Mouse (Mus musculus): ENCODE data around the gene Mink1.

Mink1 gene

GRCm38 (mm10) chr11:70594253-70594989 is 31.7 kb downstream of the Mink1 start:
- no peak for ATAC-seq (ENCODE audit: low TSS enrichment)

- ATAC-seq (ENCODE audit: low TSS enrichment), result no peak
Measured at GRCm38 (mm10) chr11:70595638-70596037, 33.0 kb downstream of the Mink1 start.

GRCm38 (mm10) chr11:70596094-70596493 is 33.4 kb downstream of the Mink1 start:
- peak; percentile 62; the same call in 1 of the 2 replicates for ATAC-seq (ENCODE audit: low TSS enrichment)

- ATAC-seq (ENCODE audit: low TSS enrichment), result no peak
Measured at GRCm38 (mm10) chr11:70597301-70597700, 34.6 kb downstream of the Mink1 start.

- ATAC-seq (ENCODE audit: low TSS enrichment), result no peak
Measured at GRCm38 (mm10) chr11:70598451-70598953, 35.8 kb downstream of the Mink1 start.

- ATAC-seq (ENCODE audit: low TSS enrichment), result no peak
Measured at GRCm38 (mm10) chr11:70605024-70605566, 42.4 kb downstream of the Mink1 start.

GRCm38 (mm10) chr11:70606717-70607116 is 44.0 kb downstream of the Mink1 start:
- no peak for ATAC-seq (ENCODE audit: low TSS enrichment)

- ATAC-seq (ENCODE audit: low TSS enrichment), result no peak
Measured at GRCm38 (mm10) chr11:70607611-70608010, 44.9 kb downstream of the Mink1 start.

- no peak for ATAC-seq (ENCODE audit: low TSS enrichment)
Measured at GRCm38 (mm10) chr11:70608381-70609066, 45.8 kb downstream of the Mink1 start.

- ATAC-seq (ENCODE audit: low TSS enrichment), result no peak
Measured at GRCm38 (mm10) chr11:70610752-70611151, 48.1 kb downstream of the Mink1 start.

GRCm38 (mm10) chr11:70612505-70612904 is 49.8 kb downstream of the Mink1 start:
- no peak for ATAC-seq (ENCODE audit: low TSS enrichment)

- peak; percentile 70; the same call in 1 of the 2 replicates for ATAC-seq (ENCODE audit: low TSS enrichment)
Measured at GRCm38 (mm10) chr11:70615074-70615473, 52.4 kb downstream of the Mink1 start.

- ATAC-seq (ENCODE audit: low TSS enrichment), result no peak
Measured at GRCm38 (mm10) chr11:70615516-70616093, 52.9 kb downstream of the Mink1 start, which contains the start of gene 4930544D05Rik. Gene 4930544D05Rik, plus strand, starts transcription at chr11:70615848.

GRCm38 (mm10) chr11:70619101-70619500 is 56.4 kb downstream of the Mink1 start, which contains the start of gene Chrne:
Gene Chrne, minus strand, starts transcription at chr11:70619216.
- ATAC-seq (ENCODE audit: low TSS enrichment), result no peak

- no peak for ATAC-seq (ENCODE audit: low TSS enrichment)
Measured at GRCm38 (mm10) chr11:70621972-70622814, 59.5 kb downstream of the Mink1 start.

- no peak for ATAC-seq (ENCODE audit: low TSS enrichment)
Measured at GRCm38 (mm10) chr11:70623053-70623742, 60.5 kb downstream of the Mink1 start.

- ATAC-seq (ENCODE audit: low TSS enrichment), result no peak
Measured at GRCm38 (mm10) chr11:70625473-70625872, 62.8 kb downstream of the Mink1 start.

GRCm38 (mm10) chr11:70626877-70627276 is 64.2 kb downstream of the Mink1 start:
- no peak for ATAC-seq (ENCODE audit: low TSS enrichment)

- ATAC-seq (ENCODE audit: low TSS enrichment), result no peak
Measured at GRCm38 (mm10) chr11:70628431-70628830, 65.8 kb downstream of the Mink1 start.

GRCm38 (mm10) chr11:70629557-70629956 is 66.9 kb downstream of the Mink1 start:
- no peak for ATAC-seq (ENCODE audit: low TSS enrichment)

GRCm38 (mm10) chr11:70630129-70630528 is 67.4 kb downstream of the Mink1 start:
- ATAC-seq (ENCODE audit: low TSS enrichment), result no peak
